Mouse (Mus musculus): ENCODE results near the gene Krtap5-1. TPM values are rescaled to one million over a fixed set of nuclear protein-coding genes. Genes with fewer than 3 reads are reported as not detected.
"Not testable (repeated sequence)": the region's sequence is repeated elsewhere in the genome, so short reads cannot be mapped to it uniquely, and the experiment has no call there.

The Krtap5-1 gene
- polyA plus RNA-seq, 1 experiment from 2014 or later: not detected

GRCm38 (mm10) chr7:142314600-142315285 is 17.8 kb upstream of the Krtap5-1 start:
- WGBS: 50% methylated on average over 5 of the region's 5 CpGs
- no peaks in the 10 kb centered on the region for H3K9me3 ChIP-seq (ENCODE audit: control insufficient read depth, low read length)
- DNase-seq (ENCODE audit: low spot score, missing footprints): peak; percentile 79

GRCm38 (mm10) chr7:142303929-142304328 is 7.0 kb upstream of the Krtap5-1 start:
- not testable (repeated sequence) for H3K27ac ChIP-seq (ENCODE audit: low read depth, low read length); H3K9me3 ChIP-seq (ENCODE audit: control insufficient read depth, low read length); H3K4me2 ChIP-seq; H3K4me1 ChIP-seq (ENCODE audit: control insufficient read depth, insufficient read depth, low read length); H3K36me3 ChIP-seq (ENCODE audit: control insufficient read depth, insufficient read depth, low read length); H3K4me3 ChIP-seq (ENCODE audit: low read depth, low read length); ATAC-seq (ENCODE audit: low FRiP score); DNase-seq (ENCODE audit: low spot score, missing footprints); H3K9ac ChIP-seq (ENCODE audit: low read length); H3K27me3 ChIP-seq (ENCODE audit: control insufficient read depth, insufficient read depth, low read length)
- 83% methylated on average over 1 of the region's 1 CpGs for WGBS

More at GRCm38 (mm10) chr7:142314600-142315285, 17.8 kb upstream of the Krtap5-1 start:
- no peak overlapping the region for H3K27ac ChIP-seq (ENCODE audit: low read depth, low read length)
- no peak overlapping the region; the same call in 1 of the 2 replicates for H3K9ac ChIP-seq (ENCODE audit: low read length)
- ATAC-seq (ENCODE audit: low FRiP score): no peak
- H3K4me1 ChIP-seq (ENCODE audit: control insufficient read depth, insufficient read depth, low read length): 0 out of 2 replicates have a peak, but pooled peaks cover 6% of the 10 kb centered on the region
- no peak overlapping the region for H3K4me2 ChIP-seq
- H3K4me3 ChIP-seq (ENCODE audit: low read depth, low read length): no peak overlapping the region
- H3K36me3 ChIP-seq (ENCODE audit: control insufficient read depth, insufficient read depth, low read length): no peaks in the 10 kb centered on the region
- no peaks in the 10 kb centered on the region for H3K27me3 ChIP-seq (ENCODE audit: control insufficient read depth, insufficient read depth, low read length)

- Histone ChIP-seq H3K4me2 (no peak within 1 kb of the TSS), H3K27me3 (ENCODE audit: control insufficient read depth, insufficient read depth, low read length) (no peaks in the 10 kb centered on the region), H3K4me3 (ENCODE audit: low read depth, low read length) (no peak within 1 kb of the TSS), H3K4me1 (ENCODE audit: control insufficient read depth, insufficient read depth, low read length) (no peaks in the 10 kb centered on the region), H3K9me3 (ENCODE audit: control insufficient read depth, low read length) (no peaks in the 10 kb centered on the region), H3K36me3 (ENCODE audit: control insufficient read depth, insufficient read depth, low read length) (no peaks in the 10 kb centered on the region), H3K9ac (ENCODE audit: low read length) (no peak within 1 kb of the TSS), H3K27ac (ENCODE audit: low read depth, low read length) (no peak within 1 kb of the TSS)
- 75% methylated on average over 3 of the region's 3 CpGs for WGBS
- DNase-seq (ENCODE audit: low spot score, missing footprints): no peak
- ATAC-seq (ENCODE audit: low FRiP score): no peak
Measured at GRCm38 (mm10) chr7:142303249-142303648, 6.3 kb upstream of the Krtap5-1 start, which contains the start of gene Krtap5-4. Gene Krtap5-4 (plus strand): TSS chr7:142303549.

GRCm38 (mm10) chr7:142296108-142296507 is 810 bp downstream of the Krtap5-1 start:
- not testable (repeated sequence) for H3K9ac ChIP-seq (ENCODE audit: low read length); ATAC-seq (ENCODE audit: low FRiP score); DNase-seq (ENCODE audit: low spot score, missing footprints); H3K4me3 ChIP-seq (ENCODE audit: low read depth, low read length); H3K9me3 ChIP-seq (ENCODE audit: control insufficient read depth, low read length); H3K27ac ChIP-seq (ENCODE audit: low read depth, low read length); H3K4me1 ChIP-seq (ENCODE audit: control insufficient read depth, insufficient read depth, low read length); H3K4me2 ChIP-seq; H3K27me3 ChIP-seq (ENCODE audit: control insufficient read depth, insufficient read depth, low read length); H3K36me3 ChIP-seq (ENCODE audit: control insufficient read depth, insufficient read depth, low read length)
- WGBS: 40% methylated on average over 4 of the region's 4 CpGs

DNA sequence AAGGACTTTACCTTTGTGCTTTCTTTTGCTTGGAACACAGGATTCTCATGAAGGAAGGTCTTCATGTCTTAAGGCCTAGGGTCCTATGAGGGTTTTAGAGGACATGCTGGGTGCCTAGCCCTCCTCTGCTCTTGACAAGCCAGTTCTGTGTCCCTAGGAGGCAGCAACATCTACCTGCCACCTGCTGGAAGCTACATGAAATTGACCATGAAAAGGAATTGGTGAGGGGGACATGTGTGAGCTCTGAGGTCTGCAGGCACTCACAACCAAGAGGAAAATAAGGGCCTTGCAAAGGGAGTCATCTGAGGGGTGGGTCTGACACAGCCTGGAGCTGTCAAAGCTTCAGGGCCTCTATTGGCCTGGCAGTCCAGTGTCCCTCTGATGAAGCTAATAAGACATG is 1.5 kb downstream of the Krtap5-1 start:
- no peaks in the 10 kb centered on the region for H3K36me3 ChIP-seq (ENCODE audit: control insufficient read depth, insufficient read depth, low read length)
- H3K27me3 ChIP-seq (ENCODE audit: control insufficient read depth, insufficient read depth, low read length): no peaks in the 10 kb centered on the region
- DNase-seq (ENCODE audit: low spot score, missing footprints) (no peak), ATAC-seq (ENCODE audit: low FRiP score) (no peak)
- H3K27ac ChIP-seq (ENCODE audit: low read depth, low read length): no peak overlapping the region
- H3K9ac ChIP-seq (ENCODE audit: low read length): no peak overlapping the region
- H3K4me3 ChIP-seq (ENCODE audit: low read depth, low read length): no peak overlapping the region
- H3K4me2 ChIP-seq: no peak overlapping the region
- H3K9me3 ChIP-seq (ENCODE audit: control insufficient read depth, low read length): no peaks in the 10 kb centered on the region
- H3K4me1 ChIP-seq (ENCODE audit: control insufficient read depth, insufficient read depth, low read length): no peaks in the 10 kb centered on the region

DNA sequence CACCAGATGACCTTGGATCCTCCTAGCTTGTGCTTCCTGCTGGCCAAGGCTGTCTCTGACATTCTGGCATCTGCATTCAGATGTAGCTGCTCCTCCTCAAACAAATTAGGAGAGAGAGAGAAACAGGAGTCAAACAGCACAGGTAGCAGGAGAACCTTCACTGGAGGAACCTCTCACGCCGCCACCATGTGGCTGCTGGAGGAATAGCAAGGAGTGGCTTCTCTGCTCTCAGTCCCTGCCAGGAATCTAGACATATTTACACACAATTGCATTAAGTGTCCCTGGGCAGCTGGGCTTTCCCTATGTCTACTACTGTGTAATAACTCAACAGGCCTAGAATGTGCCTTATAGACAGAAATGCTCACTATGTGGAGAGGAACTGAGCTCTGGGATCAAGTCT is 3.1 kb downstream of the Krtap5-1 start:
- H3K4me3 ChIP-seq (ENCODE audit: low read depth, low read length); H3K9me3 ChIP-seq (ENCODE audit: control insufficient read depth, low read length); H3K27me3 ChIP-seq (ENCODE audit: control insufficient read depth, insufficient read depth, low read length); H3K9ac ChIP-seq (ENCODE audit: low read length); H3K36me3 ChIP-seq (ENCODE audit: control insufficient read depth, insufficient read depth, low read length); H3K4me1 ChIP-seq (ENCODE audit: control insufficient read depth, insufficient read depth, low read length); H3K4me2 ChIP-seq; H3K27ac ChIP-seq (ENCODE audit: low read depth, low read length): not testable (repeated sequence)
- ATAC-seq (ENCODE audit: low FRiP score) (0 out of 2 replicates have a peak, but pooled peaks have one; percentile 35), DNase-seq (ENCODE audit: low spot score, missing footprints) (peak; percentile 88)
- WGBS: 0% methylated on average over 2 of the region's 2 CpGs

DNA sequence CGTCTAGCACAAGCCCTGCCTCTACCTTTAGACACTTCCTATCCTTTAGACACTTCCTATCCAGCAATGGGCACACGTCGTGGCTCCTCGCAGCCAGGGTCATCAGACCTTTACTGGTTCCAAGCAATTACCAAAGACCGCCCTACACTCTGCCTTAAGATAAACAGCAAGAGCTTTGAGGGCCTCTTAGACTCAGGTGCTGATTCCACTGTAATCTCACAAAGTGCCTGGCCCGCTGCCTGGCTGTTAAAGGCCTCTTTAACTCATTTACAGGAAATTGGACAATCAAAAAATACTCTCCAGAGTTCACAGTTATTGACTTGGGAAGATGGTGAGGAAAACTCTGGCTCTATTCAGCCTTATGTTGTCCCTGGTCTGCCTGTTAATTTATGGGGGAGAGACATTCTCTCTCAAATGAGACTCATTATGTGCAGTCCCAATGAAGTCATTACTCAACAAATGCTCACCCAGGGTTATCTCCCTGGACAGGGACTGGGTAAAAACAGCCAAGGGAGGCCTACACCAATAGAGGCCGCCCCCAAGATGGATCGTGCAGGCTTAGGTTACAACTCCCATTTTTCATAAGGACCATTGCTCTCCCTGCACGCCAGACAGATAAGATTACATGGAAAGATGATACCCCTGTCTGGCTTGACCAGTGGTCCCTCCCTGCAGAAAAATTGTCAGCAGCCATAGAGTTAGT is 10.9 kb downstream of the Krtap5-1 start:
- not testable (repeated sequence) for H3K4me1 ChIP-seq (ENCODE audit: control insufficient read depth, insufficient read depth, low read length); ATAC-seq (ENCODE audit: low FRiP score); H3K36me3 ChIP-seq (ENCODE audit: control insufficient read depth, insufficient read depth, low read length); H3K4me2 ChIP-seq; H3K9me3 ChIP-seq (ENCODE audit: control insufficient read depth, low read length); H3K9ac ChIP-seq (ENCODE audit: low read length); H3K27me3 ChIP-seq (ENCODE audit: control insufficient read depth, insufficient read depth, low read length); H3K27ac ChIP-seq (ENCODE audit: low read depth, low read length); H3K4me3 ChIP-seq (ENCODE audit: low read depth, low read length); DNase-seq (ENCODE audit: low spot score, missing footprints)
- 77% methylated on average over 9 of the region's 9 CpGs for WGBS

DNA sequence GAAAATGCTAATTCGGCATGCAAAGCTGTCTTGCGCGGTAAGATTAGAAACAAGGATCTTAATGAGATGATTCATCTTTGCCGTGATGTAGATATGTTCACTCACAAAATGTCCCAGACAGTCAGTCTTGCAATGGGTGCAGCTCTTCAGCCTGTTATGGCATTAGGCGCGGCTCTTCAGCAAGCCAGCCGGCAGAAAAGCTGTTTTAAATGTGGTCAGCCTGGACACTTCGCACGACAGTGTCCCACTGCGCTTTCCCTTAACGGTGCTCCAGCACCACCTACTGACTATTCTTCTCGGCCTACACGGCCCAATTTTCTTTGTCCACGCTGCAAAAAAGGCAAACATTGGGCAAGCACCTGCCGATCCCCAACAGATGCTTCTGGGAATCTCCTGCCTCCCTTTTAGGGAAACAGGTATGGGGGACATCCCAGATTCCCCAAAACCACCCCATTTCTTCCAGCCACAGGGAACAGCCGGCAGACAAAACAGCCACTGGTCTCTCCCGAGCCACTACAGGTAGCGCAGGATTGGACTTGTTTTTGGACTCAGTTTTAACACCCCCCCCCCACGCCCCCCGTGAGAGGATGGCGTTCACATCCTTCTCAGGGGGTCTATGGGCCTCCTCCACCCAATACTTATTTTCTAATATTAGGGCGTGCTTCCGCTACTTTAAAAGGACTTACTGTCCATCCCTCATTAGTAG is 11.6 kb downstream of the Krtap5-1 start:
- Histone ChIP-seq H3K36me3 (ENCODE audit: control insufficient read depth, insufficient read depth, low read length) (no peaks in the 10 kb centered on the region), H3K27me3 (ENCODE audit: control insufficient read depth, insufficient read depth, low read length) (no peaks in the 10 kb centered on the region; the same call in 1 of the 2 replicates), H3K4me2 (peak overlapping the region; percentile 76), H3K27ac (ENCODE audit: low read depth, low read length) (no peak overlapping the region), H3K9me3 (ENCODE audit: control insufficient read depth, low read length) (no peaks in the 10 kb centered on the region), H3K4me1 (ENCODE audit: control insufficient read depth, insufficient read depth, low read length) (no peaks in the 10 kb centered on the region), H3K9ac (ENCODE audit: low read length) (peak overlapping the region; percentile 52), H3K4me3 (ENCODE audit: low read depth, low read length) (peak overlapping the region; percentile 40)
- WGBS: 25% methylated on average over 23 of the region's 23 CpGs
- DNase-seq (ENCODE audit: low spot score, missing footprints): no peak
- ATAC-seq (ENCODE audit: low FRiP score): peak; percentile 81
